Mouse (Mus musculus): ENCODE data around the gene C1qtnf5. TPM values are rescaled to one million over a fixed set of nuclear protein-coding genes. Genes with fewer than 3 reads are reported as not detected.
A peak's percentile ranks its signal among the peaks of the same experiment; 100 is the strongest.

C1qtnf5 gene
- polyA plus RNA-seq, 1 experiment from 2014 or later: 4.8 TPM

GRCm38 (mm10) chr9:44088877-44089608 lies 18.0 kb upstream of the C1qtnf5 start:
- ATAC-seq (ENCODE audit: low read depth) (no peak), DNase-seq (ENCODE audit: low spot score) (no peak)
- 66% methylated on average over 12 of the region's 12 CpGs for WGBS
- Histone ChIP-seq H3K4me3 (ENCODE audit: low read depth, low read length) (no peak overlapping the region), H3K27ac (replicated peaks; ENCODE audit: low read depth, low read length) (no peak overlapping the region), H3K9me3 (ENCODE audit: control insufficient read depth, low read length) (no peaks in the 10 kb centered on the region), H3K4me1 (ENCODE audit: control insufficient read depth, insufficient read depth, low read length) (peaks cover 36% of the 10 kb centered on the region), H3K4me2 (ENCODE audit: low read depth, low read length) (no peak overlapping the region), H3K27me3 (replicated peaks; ENCODE audit: control insufficient read depth, insufficient read depth, low read length) (0 out of 2 replicates have a peak, but pooled peaks cover 3% of the 10 kb centered on the region), H3K36me3 (ENCODE audit: control insufficient read depth, insufficient read depth, low read length) (peaks cover 23% of the 10 kb centered on the region; the same call in 1 of the 2 replicates), H3K9ac (ENCODE audit: low read depth, low read length) (no peak overlapping the region)

GRCm38 (mm10) chr9:44093612-44094503 lies 13.2 kb upstream of the C1qtnf5 start:
- Histone ChIP-seq H3K4me1 (ENCODE audit: control insufficient read depth, insufficient read depth, low read length) (peaks cover 19% of the 10 kb centered on the region; the same call in 1 of the 2 replicates), H3K4me3 (ENCODE audit: low read depth, low read length) (no peak overlapping the region), H3K27me3 (replicated peaks; ENCODE audit: control insufficient read depth, insufficient read depth, low read length) (no peaks in the 10 kb centered on the region), H3K27ac (replicated peaks; ENCODE audit: low read depth, low read length) (no peak overlapping the region), H3K9me3 (ENCODE audit: control insufficient read depth, low read length) (no peaks in the 10 kb centered on the region), H3K9ac (ENCODE audit: low read depth, low read length) (no peak overlapping the region), H3K4me2 (ENCODE audit: low read depth, low read length) (peak overlapping the region; percentile 24; the same call in 1 of the 2 replicates), H3K36me3 (ENCODE audit: control insufficient read depth, insufficient read depth, low read length) (peaks cover 23% of the 10 kb centered on the region; the same call in 1 of the 2 replicates)
- 35% methylated on average over 24 of the region's 24 CpGs for WGBS
- ATAC-seq (ENCODE audit: low read depth): peak; percentile 30
- peak; percentile 85 for DNase-seq (ENCODE audit: low spot score)

GRCm38 (mm10) chr9:44094737-44095136 lies 12.3 kb upstream of the C1qtnf5 start:
- no peak for DNase-seq (ENCODE audit: low spot score)
- H3K36me3 ChIP-seq (ENCODE audit: control insufficient read depth, insufficient read depth, low read length): peaks cover 23% of the 10 kb centered on the region; the same call in 1 of the 2 replicates
- H3K9ac ChIP-seq (ENCODE audit: low read depth, low read length): no peak overlapping the region
- H3K4me3 ChIP-seq (ENCODE audit: low read depth, low read length): no peak overlapping the region
- H3K27ac ChIP-seq (replicated peaks; ENCODE audit: low read depth, low read length): no peak overlapping the region
- ATAC-seq (ENCODE audit: low read depth): no peak
- peaks cover 12% of the 10 kb centered on the region; the same call in 1 of the 2 replicates for H3K4me1 ChIP-seq (ENCODE audit: control insufficient read depth, insufficient read depth, low read length)
- WGBS: 96% methylated on average over 3 of the region's 3 CpGs
- H3K9me3 ChIP-seq (ENCODE audit: control insufficient read depth, low read length): no peaks in the 10 kb centered on the region
- H3K4me2 ChIP-seq (ENCODE audit: low read depth, low read length): no peak overlapping the region
- H3K27me3 ChIP-seq (replicated peaks; ENCODE audit: control insufficient read depth, insufficient read depth, low read length): no peaks in the 10 kb centered on the region

GRCm38 (mm10) chr9:44095781-44096180 lies 11.3 kb upstream of the C1qtnf5 start:
- WGBS: 83% methylated on average over 9 of the region's 9 CpGs
- H3K4me1 ChIP-seq (ENCODE audit: control insufficient read depth, insufficient read depth, low read length): peaks cover 7% of the 10 kb centered on the region; the same call in 1 of the 2 replicates
- ATAC-seq (ENCODE audit: low read depth) (no peak), DNase-seq (ENCODE audit: low spot score) (no peak)
- no peak overlapping the region for H3K27ac ChIP-seq (replicated peaks; ENCODE audit: low read depth, low read length)
- peaks cover 19% of the 10 kb centered on the region; the same call in 1 of the 2 replicates for H3K36me3 ChIP-seq (ENCODE audit: control insufficient read depth, insufficient read depth, low read length)
- no peaks in the 10 kb centered on the region for H3K27me3 ChIP-seq (replicated peaks; ENCODE audit: control insufficient read depth, insufficient read depth, low read length)
- no peak overlapping the region for H3K4me2 ChIP-seq (ENCODE audit: low read depth, low read length)
- no peak overlapping the region for H3K9ac ChIP-seq (ENCODE audit: low read depth, low read length)
- H3K4me3 ChIP-seq (ENCODE audit: low read depth, low read length): no peak overlapping the region
- H3K9me3 ChIP-seq (ENCODE audit: control insufficient read depth, low read length): no peaks in the 10 kb centered on the region

- H3K27me3 ChIP-seq (replicated peaks; ENCODE audit: control insufficient read depth, insufficient read depth, low read length): no peaks in the 10 kb centered on the region
- WGBS: 39% methylated on average over 9 of the region's 9 CpGs
- no peak overlapping the region for H3K4me3 ChIP-seq (ENCODE audit: low read depth, low read length)
- no peak overlapping the region for H3K9ac ChIP-seq (ENCODE audit: low read depth, low read length)
- peak; percentile 31; the same call in 1 of the 2 replicates for ATAC-seq (ENCODE audit: low read depth)
- no peak overlapping the region for H3K27ac ChIP-seq (replicated peaks; ENCODE audit: low read depth, low read length)
- no peaks in the 10 kb centered on the region for H3K9me3 ChIP-seq (ENCODE audit: control insufficient read depth, low read length)
- peaks cover 7% of the 10 kb centered on the region; the same call in 1 of the 2 replicates for H3K4me1 ChIP-seq (ENCODE audit: control insufficient read depth, insufficient read depth, low read length)
- no peak for DNase-seq (ENCODE audit: low spot score)
- H3K4me2 ChIP-seq (ENCODE audit: low read depth, low read length): no peak overlapping the region
- H3K36me3 ChIP-seq (ENCODE audit: control insufficient read depth, insufficient read depth, low read length): 0 out of 2 replicates have a peak, but pooled peaks cover 11% of the 10 kb centered on the region
Observed at GRCm38 (mm10) chr9:44096536-44096935, 10.5 kb upstream of the C1qtnf5 start.

- no peak within 1 kb of the TSS for H3K4me3 ChIP-seq (ENCODE audit: low read depth, low read length)
- H3K36me3 ChIP-seq (ENCODE audit: control insufficient read depth, insufficient read depth, low read length): peaks cover 16% of the 10 kb centered on the region
- DNase-seq (ENCODE audit: low spot score) (no peak), ATAC-seq (ENCODE audit: low read depth) (no peak)
- WGBS: 36% methylated on average over 9 of the region's 9 CpGs
- no peaks in the 10 kb centered on the region for H3K9me3 ChIP-seq (ENCODE audit: control insufficient read depth, low read length)
- H3K4me2 ChIP-seq (ENCODE audit: low read depth, low read length): no peak within 1 kb of the TSS
- H3K27ac ChIP-seq (replicated peaks; ENCODE audit: low read depth, low read length): no peak within 1 kb of the TSS
- H3K27me3 ChIP-seq (replicated peaks; ENCODE audit: control insufficient read depth, insufficient read depth, low read length): no peaks in the 10 kb centered on the region
- no peaks in the 10 kb centered on the region for H3K4me1 ChIP-seq (ENCODE audit: control insufficient read depth, insufficient read depth, low read length)
- no peak within 1 kb of the TSS for H3K9ac ChIP-seq (ENCODE audit: low read depth, low read length)
Observed at GRCm38 (mm10) chr9:44101490-44101889, 5.6 kb upstream of the C1qtnf5 start, which contains the start of gene Mfrp. Gene Mfrp, plus strand, starts transcription at chr9:44101729.

- no peaks in the 10 kb centered on the region for H3K9me3 ChIP-seq (ENCODE audit: control insufficient read depth, low read length)
- H3K9ac ChIP-seq (ENCODE audit: low read depth, low read length): no peak overlapping the region
- 86% methylated on average over 7 of the region's 7 CpGs for WGBS
- no peak for ATAC-seq (ENCODE audit: low read depth)
- DNase-seq (ENCODE audit: low spot score): no peak
- no peaks in the 10 kb centered on the region for H3K27me3 ChIP-seq (replicated peaks; ENCODE audit: control insufficient read depth, insufficient read depth, low read length)
- no peak overlapping the region for H3K27ac ChIP-seq (replicated peaks; ENCODE audit: low read depth, low read length)
- H3K36me3 ChIP-seq (ENCODE audit: control insufficient read depth, insufficient read depth, low read length): peaks cover 20% of the 10 kb centered on the region
- no peak overlapping the region for H3K4me3 ChIP-seq (ENCODE audit: low read depth, low read length)
- no peak overlapping the region for H3K4me2 ChIP-seq (ENCODE audit: low read depth, low read length)
- H3K4me1 ChIP-seq (ENCODE audit: control insufficient read depth, insufficient read depth, low read length): peaks cover 31% of the 10 kb centered on the region
Observed at GRCm38 (mm10) chr9:44104881-44105280, 2.2 kb upstream of the C1qtnf5 start.

GRCm38 (mm10) chr9:44105781-44106180 lies 1.3 kb upstream of the C1qtnf5 start:
- ATAC-seq (ENCODE audit: low read depth): no peak
- Histone ChIP-seq H3K9ac (ENCODE audit: low read depth, low read length) (no peak overlapping the region), H3K4me1 (ENCODE audit: control insufficient read depth, insufficient read depth, low read length) (peaks cover 40% of the 10 kb centered on the region), H3K27me3 (replicated peaks; ENCODE audit: control insufficient read depth, insufficient read depth, low read length) (no peaks in the 10 kb centered on the region), H3K36me3 (ENCODE audit: control insufficient read depth, insufficient read depth, low read length) (peaks cover 20% of the 10 kb centered on the region), H3K4me3 (ENCODE audit: low read depth, low read length) (no peak overlapping the region), H3K9me3 (ENCODE audit: control insufficient read depth, low read length) (no peaks in the 10 kb centered on the region), H3K4me2 (ENCODE audit: low read depth, low read length) (no peak overlapping the region), H3K27ac (replicated peaks; ENCODE audit: low read depth, low read length) (no peak overlapping the region)
- no peak for DNase-seq (ENCODE audit: low spot score)
- 78% methylated on average over 10 of the region's 10 CpGs for WGBS
